Mouse (Mus musculus) E14TG2a.4 (cell line): ENCODE data around the gene Cenpm.
"Not testable (repeated sequence)": the region's sequence is repeated elsewhere in the genome, so short reads cannot be mapped to it uniquely, and the experiment has no call there.

Experiments
- CTCF ChIP-seq: conservative IDR thresholded peaks from 2 replicates; pipeline ENCODE4 v1.5.1; 2014; ENCODE audit warnings: low read length
- POU5F1 ChIP-seq: IDR thresholded peaks from 2 replicates; pipeline ENCODE4 v1.6.1; 2014; ENCODE audit warnings: low read length, borderline replicate concordance

DNA sequence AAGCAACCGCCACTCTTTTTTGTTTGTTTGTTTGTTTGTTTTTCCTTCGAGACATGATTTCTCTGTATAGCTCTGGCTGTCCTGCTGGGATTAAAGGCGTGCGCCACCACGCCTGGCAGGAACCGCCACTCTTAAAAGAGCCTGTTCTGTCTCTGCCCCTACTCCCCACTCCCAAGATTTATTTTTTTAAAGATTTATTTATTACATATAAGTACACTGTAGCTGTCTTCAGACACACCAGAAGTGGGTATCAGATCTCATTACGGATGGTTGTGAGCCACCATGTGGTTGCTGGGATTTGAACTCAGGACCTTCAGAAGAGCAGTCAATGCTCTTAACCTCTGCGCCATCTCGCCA lies 235 bp upstream of the Cenpm start:
- not testable (repeated sequence) for TF ChIP-seq CTCF, POU5F1
